Mouse (Mus musculus): ENCODE data around the gene Dnajb3. TPM values are rescaled to one million over a fixed set of nuclear protein-coding genes. Genes with fewer than 3 reads are reported as not detected.
A peak's percentile ranks its signal among the peaks of the same experiment; 100 is the strongest.

The Dnajb3 gene
- polyA plus RNA-seq (2014; fragmentation: Nextera tagmentation; extraction: Ambion mirVana): 10.7 and 12.8 TPM in 2 replicates

- H3K9me3 ChIP-seq (ENCODE audit: control insufficient read depth, low read length): no peaks in the 10 kb centered on the region
- no peak within 1 kb of the TSS for H3K27ac ChIP-seq (replicated peaks; ENCODE audit: low read depth, low read length)
- peak within 1 kb of the TSS; percentile 40 for H3K4me3 ChIP-seq (ENCODE audit: low read depth, low read length)
- no peaks in the 10 kb centered on the region for H3K27me3 ChIP-seq (ENCODE audit: control insufficient read depth, insufficient read depth, low read length)
- H3K36me3 ChIP-seq (ENCODE audit: control insufficient read depth, insufficient read depth, low read length): no peaks in the 10 kb centered on the region
- H3K4me1 ChIP-seq (ENCODE audit: control insufficient read depth, insufficient read depth, low read length): no peaks in the 10 kb centered on the region
- 6% methylated on average over 61 of the region's 62 CpGs for WGBS
- ATAC-seq (ENCODE audit: insufficient number of reproducible peaks, low FRiP score, low TSS enrichment, low read depth) (peak; percentile 97), DNase-seq (ENCODE audit: low spot score) (peak; percentile 86)
- H3K9ac ChIP-seq (ENCODE audit: low read length): peak within 1 kb of the TSS; percentile 72
- peak within 1 kb of the TSS; percentile 75 for H3K4me2 ChIP-seq (ENCODE audit: low read depth, severe bottlenecking)
Observed at GRCm38 (mm10) chr1:88205294-88205922, at the start of gene Dnajb3. Dnajb3 (minus strand) TSS chr1:88205782.

- Histone ChIP-seq H3K36me3 (ENCODE audit: control insufficient read depth, insufficient read depth, low read length) (no peaks in the 10 kb centered on the region), H3K4me3 (ENCODE audit: low read depth, low read length) (no peak overlapping the region), H3K9me3 (ENCODE audit: control insufficient read depth, low read length) (peaks cover 85% of the 10 kb centered on the region), H3K9ac (ENCODE audit: low read length) (no peak overlapping the region), H3K4me1 (ENCODE audit: control insufficient read depth, insufficient read depth, low read length) (no peaks in the 10 kb centered on the region), H3K27ac (replicated peaks; ENCODE audit: low read depth, low read length) (no peak overlapping the region), H3K4me2 (ENCODE audit: low read depth, severe bottlenecking) (no peak overlapping the region), H3K27me3 (ENCODE audit: control insufficient read depth, insufficient read depth, low read length) (no peaks in the 10 kb centered on the region)
- WGBS: 90% methylated on average over 12 of the region's 12 CpGs
- no peak for ATAC-seq (ENCODE audit: insufficient number of reproducible peaks, low FRiP score, low TSS enrichment, low read depth)
- DNase-seq (ENCODE audit: low spot score): no peak
Observed at GRCm38 (mm10) chr1:88254793-88255465, 49.3 kb upstream of the Dnajb3 start.

GRCm38 (mm10) chr1:88253540-88253939 is 48.0 kb upstream of the Dnajb3 start:
- WGBS: 74% methylated on average over 6 of the region's 6 CpGs

GRCm38 (mm10) chr1:88253106-88253505 is 47.5 kb upstream of the Dnajb3 start:
- DNase-seq (ENCODE audit: low spot score) (no peak), ATAC-seq (ENCODE audit: insufficient number of reproducible peaks, low FRiP score, low TSS enrichment, low read depth) (no peak)
- Histone ChIP-seq H3K4me2 (ENCODE audit: low read depth, severe bottlenecking) (no peak overlapping the region), H3K9me3 (ENCODE audit: control insufficient read depth, low read length) (peaks cover 90% of the 10 kb centered on the region), H3K4me1 (ENCODE audit: control insufficient read depth, insufficient read depth, low read length) (no peaks in the 10 kb centered on the region), H3K4me3 (ENCODE audit: low read depth, low read length) (no peak overlapping the region), H3K36me3 (ENCODE audit: control insufficient read depth, insufficient read depth, low read length) (no peaks in the 10 kb centered on the region), H3K27me3 (ENCODE audit: control insufficient read depth, insufficient read depth, low read length) (no peaks in the 10 kb centered on the region), H3K27ac (replicated peaks; ENCODE audit: low read depth, low read length) (no peak overlapping the region), H3K9ac (ENCODE audit: low read length) (no peak overlapping the region)
- WGBS: 76% methylated on average over 8 of the region's 8 CpGs

More at GRCm38 (mm10) chr1:88253540-88253939, 48.0 kb upstream of the Dnajb3 start:
- Histone ChIP-seq H3K4me3 (ENCODE audit: low read depth, low read length) (no peak overlapping the region), H3K27me3 (ENCODE audit: control insufficient read depth, insufficient read depth, low read length) (no peaks in the 10 kb centered on the region), H3K4me1 (ENCODE audit: control insufficient read depth, insufficient read depth, low read length) (no peaks in the 10 kb centered on the region), H3K36me3 (ENCODE audit: control insufficient read depth, insufficient read depth, low read length) (no peaks in the 10 kb centered on the region), H3K27ac (replicated peaks; ENCODE audit: low read depth, low read length) (no peak overlapping the region), H3K9ac (ENCODE audit: low read length) (no peak overlapping the region), H3K9me3 (ENCODE audit: control insufficient read depth, low read length) (peaks cover 90% of the 10 kb centered on the region), H3K4me2 (ENCODE audit: low read depth, severe bottlenecking) (no peak overlapping the region)
- DNase-seq (ENCODE audit: low spot score) (no peak), ATAC-seq (ENCODE audit: insufficient number of reproducible peaks, low FRiP score, low TSS enrichment, low read depth) (no peak)

GRCm38 (mm10) chr1:88250023-88250422 is 44.4 kb upstream of the Dnajb3 start:
- H3K27me3 ChIP-seq (ENCODE audit: control insufficient read depth, insufficient read depth, low read length): no peaks in the 10 kb centered on the region
- H3K4me2 ChIP-seq (ENCODE audit: low read depth, severe bottlenecking): no peak overlapping the region
- no peak overlapping the region for H3K9ac ChIP-seq (ENCODE audit: low read length)
- no peak for ATAC-seq (ENCODE audit: insufficient number of reproducible peaks, low FRiP score, low TSS enrichment, low read depth)
- DNase-seq (ENCODE audit: low spot score): no peak
- H3K9me3 ChIP-seq (ENCODE audit: control insufficient read depth, low read length): peaks cover 92% of the 10 kb centered on the region
- no peaks in the 10 kb centered on the region for H3K4me1 ChIP-seq (ENCODE audit: control insufficient read depth, insufficient read depth, low read length)
- WGBS: 81% methylated on average over 5 of the region's 5 CpGs
- no peak overlapping the region for H3K27ac ChIP-seq (replicated peaks; ENCODE audit: low read depth, low read length)
- no peaks in the 10 kb centered on the region for H3K36me3 ChIP-seq (ENCODE audit: control insufficient read depth, insufficient read depth, low read length)
- no peak overlapping the region for H3K4me3 ChIP-seq (ENCODE audit: low read depth, low read length)

- Histone ChIP-seq H3K36me3 (ENCODE audit: control insufficient read depth, insufficient read depth, low read length) (no peaks in the 10 kb centered on the region), H3K4me3 (ENCODE audit: low read depth, low read length) (no peak overlapping the region), H3K27me3 (ENCODE audit: control insufficient read depth, insufficient read depth, low read length) (no peaks in the 10 kb centered on the region), H3K27ac (replicated peaks; ENCODE audit: low read depth, low read length) (no peak overlapping the region), H3K4me1 (ENCODE audit: control insufficient read depth, insufficient read depth, low read length) (no peaks in the 10 kb centered on the region), H3K9ac (ENCODE audit: low read length) (no peak overlapping the region), H3K4me2 (ENCODE audit: low read depth, severe bottlenecking) (no peak overlapping the region), H3K9me3 (ENCODE audit: control insufficient read depth, low read length) (peaks cover 92% of the 10 kb centered on the region)
- DNase-seq (ENCODE audit: low spot score): no peak
- WGBS: 79% methylated on average over 7 of the region's 7 CpGs
- no peak for ATAC-seq (ENCODE audit: insufficient number of reproducible peaks, low FRiP score, low TSS enrichment, low read depth)
Observed at GRCm38 (mm10) chr1:88249596-88249995, 44.0 kb upstream of the Dnajb3 start.

- ATAC-seq (ENCODE audit: insufficient number of reproducible peaks, low FRiP score, low TSS enrichment, low read depth) (no peak), DNase-seq (ENCODE audit: low spot score) (no peak)
- no peak overlapping the region for H3K4me3 ChIP-seq (ENCODE audit: low read depth, low read length)
- no peaks in the 10 kb centered on the region for H3K27me3 ChIP-seq (ENCODE audit: control insufficient read depth, insufficient read depth, low read length)
- 78% methylated on average over 4 of the region's 4 CpGs for WGBS
- no peaks in the 10 kb centered on the region for H3K4me1 ChIP-seq (ENCODE audit: control insufficient read depth, insufficient read depth, low read length)
- H3K9me3 ChIP-seq (ENCODE audit: control insufficient read depth, low read length): peaks cover 92% of the 10 kb centered on the region
- no peaks in the 10 kb centered on the region for H3K36me3 ChIP-seq (ENCODE audit: control insufficient read depth, insufficient read depth, low read length)
- H3K27ac ChIP-seq (replicated peaks; ENCODE audit: low read depth, low read length): no peak overlapping the region
- no peak overlapping the region for H3K4me2 ChIP-seq (ENCODE audit: low read depth, severe bottlenecking)
- H3K9ac ChIP-seq (ENCODE audit: low read length): no peak overlapping the region
Observed at GRCm38 (mm10) chr1:88248658-88249057, 43.1 kb upstream of the Dnajb3 start.

GRCm38 (mm10) chr1:88247660-88248059 is 42.1 kb upstream of the Dnajb3 start:
- H3K9me3 ChIP-seq (ENCODE audit: control insufficient read depth, low read length): peaks cover 95% of the 10 kb centered on the region
- ATAC-seq (ENCODE audit: insufficient number of reproducible peaks, low FRiP score, low TSS enrichment, low read depth) (no peak), DNase-seq (ENCODE audit: low spot score) (no peak)
- no peaks in the 10 kb centered on the region for H3K27me3 ChIP-seq (ENCODE audit: control insufficient read depth, insufficient read depth, low read length)
- no peaks in the 10 kb centered on the region for H3K36me3 ChIP-seq (ENCODE audit: control insufficient read depth, insufficient read depth, low read length)
- H3K9ac ChIP-seq (ENCODE audit: low read length): no peak overlapping the region
- no peak overlapping the region for H3K4me3 ChIP-seq (ENCODE audit: low read depth, low read length)
- WGBS: 60% methylated on average over 2 of the region's 2 CpGs
- H3K4me2 ChIP-seq (ENCODE audit: low read depth, severe bottlenecking): no peak overlapping the region
- H3K27ac ChIP-seq (replicated peaks; ENCODE audit: low read depth, low read length): no peak overlapping the region
- H3K4me1 ChIP-seq (ENCODE audit: control insufficient read depth, insufficient read depth, low read length): no peaks in the 10 kb centered on the region
